ENCODE assay signal across 29 mouse cellular contexts in the genomic region with DNA sequence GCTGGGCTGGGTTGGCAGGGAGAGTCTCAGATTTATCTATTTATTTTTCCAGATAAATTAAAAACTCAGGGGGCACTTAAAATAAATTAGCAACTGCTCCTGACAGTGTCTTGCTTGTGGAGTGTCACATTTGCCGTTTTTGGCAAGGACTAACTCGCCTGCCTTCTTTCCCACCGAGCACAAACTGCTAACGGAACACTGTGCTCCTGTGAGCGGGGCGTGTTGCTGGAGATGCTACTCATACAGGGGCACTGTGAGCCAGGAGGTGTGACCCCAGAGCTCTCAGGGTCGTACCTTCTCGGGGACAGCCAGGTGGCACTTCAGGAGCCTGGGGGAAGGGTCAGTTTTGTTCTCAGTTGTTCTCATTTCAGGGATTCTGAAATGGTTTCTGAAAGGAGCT.
DNase-seq lines count a peak whose midpoint lies in the region; ATAC-seq and TF ChIP-seq lines count a peak whose summit lies in the region.
"Had no signal": no experiment of that assay in that cellular context is flagged by ENCODE, and none has a peak within 500 bp of the region (broad histone marks: within the 10 kb centered on the region; RNA-seq: fewer than 3 reads in every experiment).

No protein-coding gene starts in this region.

- no peaks in the 10 kb centered on the region for H3K27me3 ChIP-seq in megakaryocyte, embryonic 14.5 days (replicated peaks)
- H3K27me3 ChIP-seq in liver, embryonic 11.5 days (replicated peaks; ENCODE audit: control insufficient read depth, insufficient read depth, low read length): no peaks in the 10 kb centered on the region
- H3K27me3 ChIP-seq: embryonic facial prominence, embryonic 13.5 days; stomach, embryonic 15.5 days had no signal

- peak overlapping the region; percentile 28 for H3K4me3 ChIP-seq in megakaryocyte, embryonic 14.5 days (replicated peaks)
- no peak overlapping the region; the same call in 1 of the 2 replicates for H3K4me3 ChIP-seq in layer of hippocampus, adult 2 months
- H3K4me3 ChIP-seq in liver, embryonic 11.5 days (ENCODE audit: low read depth, low read length): no peak overlapping the region
- H3K4me3 ChIP-seq: embryonic facial prominence, embryonic 13.5 days; erythroblast, embryonic 14.5 days; heart, embryonic 12.5 days; limb, embryonic 13.5 days; lung, embryonic 15.5 days; midbrain, embryonic 10.5 days; myocyte; neural tube, embryonic 13.5 days; stomach, embryonic 15.5 days had no signal

- no peak overlapping the region for H3K9ac ChIP-seq in liver, embryonic 11.5 days (ENCODE audit: low read depth, low read length)
- H3K9ac ChIP-seq: embryonic facial prominence, embryonic 13.5 days; heart, embryonic 12.5 days; limb, embryonic 13.5 days; liver, embryonic 14.5 days; lung, embryonic 15.5 days; neural tube, embryonic 13.5 days; stomach, embryonic 15.5 days had no signal

- TF ChIP-seq CTCF in layer of hippocampus, adult 2 months (conservative IDR thresholded peaks at IDR 0.05): no peak

- no peaks in the 10 kb centered on the region for H3K36me3 ChIP-seq in megakaryocyte, embryonic 14.5 days (replicated peaks; ENCODE audit: low read length)
- no peaks in the 10 kb centered on the region for H3K36me3 ChIP-seq in liver, embryonic 11.5 days (ENCODE audit: control insufficient read depth, insufficient read depth, low read length)
- H3K36me3 ChIP-seq: embryonic facial prominence, embryonic 13.5 days; heart, embryonic 12.5 days; limb, embryonic 13.5 days; lung, embryonic 15.5 days; midbrain, embryonic 10.5 days; neural tube, embryonic 13.5 days; stomach, embryonic 15.5 days had no signal

- no peak for DNase-seq in frontal cortex, postnatal 36 days (ENCODE audit: low spot score in 2 of 2)
- DNase-seq in layer of hippocampus, adult 2 months (ENCODE audit: low spot score in 2 of 2): peak; percentile 47 to 49
- DNase-seq in layer of hippocampus, postnatal 36 days: peak; percentile 54 to 65
- DNase-seq in liver, embryonic 11.5 days (ENCODE audit: low spot score): no peak
- DNase-seq: adrenal gland, adult 2 months; cerebellum, adult 18-20 months; cerebellum, postnatal 36 days; embryo, embryonic 11 days; gastrocnemius, postnatal 25 days; heart, adult 18-20 months; heart, postnatal 10 days; kidney, adult 11 months; lung, postnatal 36 days; thymus, postnatal 4 days had no signal

- H3K4me1 ChIP-seq in megakaryocyte, embryonic 14.5 days: no peaks in the 10 kb centered on the region
- H3K4me1 ChIP-seq in liver, embryonic 11.5 days (replicated peaks; ENCODE audit: control insufficient read depth, insufficient read depth, low read length): no peaks in the 10 kb centered on the region
- H3K4me1 ChIP-seq: heart, embryonic 12.5 days; limb, embryonic 13.5 days; lung, embryonic 15.5 days; neural tube, embryonic 13.5 days; stomach, embryonic 15.5 days had no signal

- 59% methylated on average over 8 of the region's 8 CpGs for WGBS in liver, embryonic 11.5 days

- H3K4me2 ChIP-seq in liver, embryonic 11.5 days: no peak overlapping the region
- H3K4me2 ChIP-seq: embryonic facial prominence, embryonic 13.5 days; heart, embryonic 12.5 days; limb, embryonic 13.5 days; lung, embryonic 15.5 days; neural tube, embryonic 13.5 days; stomach, embryonic 15.5 days had no signal

- H3K27ac ChIP-seq in layer of hippocampus, adult 2 months: peak overlapping the region; percentile 89
- H3K27ac ChIP-seq in liver, embryonic 11.5 days (ENCODE audit: low read depth, low read length): no peak overlapping the region
- H3K27ac ChIP-seq: embryonic facial prominence, embryonic 13.5 days; kidney, postnatal 0 days; limb, embryonic 13.5 days; liver, embryonic 14.5 days; lung, embryonic 15.5 days; midbrain, embryonic 10.5 days; neural tube, embryonic 13.5 days; stomach, embryonic 15.5 days had no signal

- peak; percentile 57; the same call in 1 of the 2 replicates for ATAC-seq in frontal cortex, adult (ENCODE audit: low TSS enrichment)
- no peak for ATAC-seq in megakaryocyte, adult 5-6 weeks (ENCODE audit: poor library complexity, severe bottlenecking)
- ATAC-seq in liver, embryonic 11.5 days (replicated peaks; ENCODE audit: low FRiP score): no peak
- ATAC-seq: midbrain, embryonic 16.5 days had no signal

- H3K9me3 ChIP-seq in megakaryocyte, embryonic 14.5 days: peaks cover 51% of the 10 kb centered on the region
- no peaks in the 10 kb centered on the region for H3K9me3 ChIP-seq in liver, embryonic 11.5 days (ENCODE audit: control insufficient read depth, low read length)
- H3K9me3 ChIP-seq: embryonic facial prominence, embryonic 13.5 days; heart, embryonic 12.5 days; limb, embryonic 13.5 days; lung, embryonic 15.5 days; midbrain, embryonic 10.5 days; neural tube, embryonic 13.5 days; stomach, embryonic 15.5 days had no signal

Comparison
In these comparisons a context has a peak if more than half of its experiments do, and no peak if none do; other contexts are left out.
1. DNase-seq: peak in layer of hippocampus, adult 2 months (2 of 2) and layer of hippocampus, postnatal 36 days (2 of 2); none in frontal cortex, postnatal 36 days (0 of 2) and liver, embryonic 11.5 days (single experiment).